Mouse (Mus musculus) spleen, adult 2 months (tissue): ENCODE results near the gene Mtch1. TPM values are rescaled to one million over a fixed set of nuclear protein-coding genes. Genes with fewer than 3 reads are reported as not detected.

ENCODE experiments used
- DNase-seq, 2 experiments: peaks; one replicate each; pipeline versions ENCODE4 v3.0.0 to v3.0.0-alpha.2; 2012 to 2021; ENCODE audit warnings: low spot score in 2 of 2, low read depth in 1 of 2
- H3K27ac ChIP-seq: fragments of 200-500 bp; 2 replicates; pipeline ENCODE4 v1.5.1; 2012; ENCODE audit warnings: low read length, inconsistent platforms; ENCODE audit not compliant: insufficient read depth
- H3K27me3 ChIP-seq: fragments of 200-500 bp; 2 replicates; pipeline ENCODE4 v1.6.1; 2012; ENCODE audit warnings: mild to moderate bottlenecking, moderate library complexity, low read length, inconsistent platforms; ENCODE audit not compliant: control insufficient read depth, insufficient read depth
- H3K36me3 ChIP-seq: fragments of 200-500 bp; 2 replicates; pipeline ENCODE4 v1.6.1; 2012; ENCODE audit warnings: mild to moderate bottlenecking, low read length, inconsistent platforms; ENCODE audit not compliant: control insufficient read depth, insufficient read depth
- H3K4me1 ChIP-seq: fragments of 200-500 bp; 2 replicates; pipeline ENCODE4 v1.6.1; 2011; ENCODE audit warnings: inconsistent platforms; ENCODE audit not compliant: control insufficient read depth, insufficient read depth, insufficient read length
- H3K4me3 ChIP-seq: fragments of 200-500 bp; 2 replicates; pipeline ENCODE4 v1.5.1; 2011; ENCODE audit warnings: mild to moderate bottlenecking, inconsistent platforms; ENCODE audit not compliant: insufficient read depth, insufficient read length; ENCODE audit errors: extremely low read depth
- CTCF ChIP-seq: fragments of 200-500 bp; IDR thresholded peaks from 2 replicates; pipeline ENCODE4 v1.5.1; 2011; ENCODE audit warnings: mild to moderate bottlenecking, inconsistent platforms; ENCODE audit not compliant: insufficient read depth, insufficient read length, insufficient replicate concordance; ENCODE audit errors: extremely low read depth
- POLR2A ChIP-seq: fragments of 200-500 bp; IDR thresholded peaks from 2 replicates; pipeline ENCODE4 v1.6.1; 2011; ENCODE audit warnings: low read depth, low read length, inconsistent platforms
- WGBS: fragments of 180-500 bp; shearing (Covaris S2); methylation state at CpG from one replicate; pipeline ENCODE4 v1.1.7; 2018; 5-methylcytosine and 5-hydroxymethylcytosine counted together
- polyA plus RNA-seq: library from polyadenylated mRNA; depleted of rRNA; stranded (reverse); fragments of >200 nt; gene quantifications from 2 replicates; pipeline ENCODE4 v1.2.3, GENCODE M21; 2012

Gene Mtch1
- polyA plus RNA-seq, 1 experiment = 145 TPM

DNA sequence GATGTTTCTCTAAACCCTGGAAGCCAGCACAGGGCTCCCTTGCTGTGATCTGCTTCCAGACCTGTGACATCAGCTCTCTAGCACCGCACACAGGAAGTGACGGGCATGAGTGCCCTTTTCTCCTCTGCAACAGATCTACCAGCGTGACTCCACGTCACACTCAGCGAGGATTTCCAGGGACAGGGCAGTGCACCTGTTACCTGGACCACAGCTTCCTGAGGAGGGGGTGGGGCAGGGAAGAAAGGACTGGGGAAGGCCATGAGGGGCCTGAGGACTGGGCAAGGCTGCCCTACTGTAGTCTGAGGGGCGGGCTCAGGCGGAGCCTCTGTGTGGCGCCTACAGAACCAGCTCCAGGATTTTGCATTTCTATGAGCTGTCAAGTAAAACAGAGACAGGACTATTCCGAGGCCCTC is 6.1 kb downstream of the Mtch1 start:
- Histone ChIP-seq H3K27ac (no peak overlapping the region; the same call in 1 of the 2 replicates), H3K4me1 (peaks cover 23% of the 10 kb centered on the region; the same call in 1 of the 2 replicates), H3K36me3 (peaks cover 15% of the 10 kb centered on the region), H3K4me3 (no peak overlapping the region), H3K27me3 (no peaks in the 10 kb centered on the region)
- WGBS = 45% methylated on average over 9 of the region's 9 CpGs
- peak in 1 of 2 experiments; percentile 55 for DNase-seq
- TF ChIP-seq POLR2A (no peak), CTCF (no peak)

DNA sequence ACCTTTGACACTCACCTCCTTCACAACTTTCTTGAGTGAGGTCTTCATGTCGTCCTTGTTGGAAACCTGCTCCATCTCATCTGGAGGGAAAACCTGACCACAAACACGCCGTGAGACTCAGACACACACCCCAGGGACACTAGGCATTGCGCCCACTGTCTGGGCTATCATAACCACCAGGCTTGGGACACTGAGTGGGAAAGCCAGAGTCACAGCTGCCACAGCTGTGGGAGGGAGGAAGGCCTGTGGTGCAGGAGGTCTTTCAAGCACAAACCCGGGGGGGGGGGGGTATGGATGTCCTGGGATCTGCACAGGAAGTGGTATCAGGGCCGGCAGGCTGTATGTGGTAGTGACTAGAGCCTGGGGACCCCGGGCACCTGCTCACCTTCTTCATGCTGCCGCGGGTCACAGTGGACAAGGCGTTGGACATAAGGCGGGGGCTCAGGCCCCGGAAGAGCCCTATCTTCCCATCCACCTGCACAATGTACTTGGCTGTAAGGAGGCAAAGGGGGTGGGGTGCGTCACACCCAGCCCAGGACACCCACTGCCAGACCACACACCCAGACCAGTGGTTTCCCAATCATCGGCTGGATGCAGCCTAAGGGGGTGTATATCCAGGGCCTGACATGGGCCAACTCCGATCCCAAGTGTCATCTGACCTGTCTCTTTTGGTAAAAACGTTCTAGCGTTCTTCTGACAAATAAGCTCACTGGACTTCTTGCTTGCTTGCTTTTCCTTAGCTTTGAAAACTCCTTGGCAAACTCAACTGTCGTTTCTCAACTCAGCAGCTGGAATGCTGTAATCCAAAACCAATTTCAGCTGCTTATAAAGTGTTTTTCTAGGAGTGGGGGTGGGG is 7.1 kb downstream of the Mtch1 start:
- Histone ChIP-seq H3K4me1 (peaks cover 18% of the 10 kb centered on the region; the same call in 1 of the 2 replicates), H3K27me3 (no peaks in the 10 kb centered on the region), H3K4me3 (no peak overlapping the region), H3K36me3 (peaks cover 22% of the 10 kb centered on the region), H3K27ac (no peak overlapping the region)
- no peak for DNase-seq
- 72% methylated on average over 18 of the region's 18 CpGs for WGBS
- TF ChIP-seq CTCF (no peak), POLR2A (no peak)

DNA sequence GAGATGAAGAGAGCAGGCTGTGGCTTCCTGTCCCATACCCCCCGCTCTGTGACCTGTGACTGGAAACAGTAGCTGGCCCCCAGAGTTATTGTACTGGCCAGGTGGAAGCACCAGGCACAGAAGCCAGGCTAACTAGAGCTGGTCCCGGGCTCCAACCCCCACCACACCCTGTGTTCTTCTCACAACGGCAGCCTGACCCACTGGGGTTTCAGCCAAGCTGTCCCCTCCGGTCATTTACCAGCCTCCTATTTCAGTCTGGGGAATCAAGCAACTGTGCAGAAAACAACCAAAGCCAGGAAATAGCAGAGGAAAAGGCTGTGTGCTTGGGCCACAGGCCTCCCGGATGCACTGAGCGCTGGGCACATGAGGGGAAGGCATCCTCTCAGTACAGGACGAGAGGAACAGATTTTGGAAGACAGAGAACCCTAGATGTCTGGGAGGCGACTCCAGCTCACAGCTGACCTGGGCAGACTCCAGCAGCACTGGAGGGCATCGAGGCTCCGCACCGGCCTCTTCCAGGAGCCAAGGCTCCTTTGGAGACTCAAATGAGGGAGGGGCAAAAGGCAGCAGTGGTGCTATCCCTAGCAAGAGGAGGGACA is 8.5 kb downstream of the Mtch1 start:
- no peak overlapping the region for H3K27ac ChIP-seq
- 60% methylated on average over 11 of the region's 11 CpGs for WGBS
- no peak for TF ChIP-seq POLR2A
- TF ChIP-seq CTCF = no peak

DNA sequence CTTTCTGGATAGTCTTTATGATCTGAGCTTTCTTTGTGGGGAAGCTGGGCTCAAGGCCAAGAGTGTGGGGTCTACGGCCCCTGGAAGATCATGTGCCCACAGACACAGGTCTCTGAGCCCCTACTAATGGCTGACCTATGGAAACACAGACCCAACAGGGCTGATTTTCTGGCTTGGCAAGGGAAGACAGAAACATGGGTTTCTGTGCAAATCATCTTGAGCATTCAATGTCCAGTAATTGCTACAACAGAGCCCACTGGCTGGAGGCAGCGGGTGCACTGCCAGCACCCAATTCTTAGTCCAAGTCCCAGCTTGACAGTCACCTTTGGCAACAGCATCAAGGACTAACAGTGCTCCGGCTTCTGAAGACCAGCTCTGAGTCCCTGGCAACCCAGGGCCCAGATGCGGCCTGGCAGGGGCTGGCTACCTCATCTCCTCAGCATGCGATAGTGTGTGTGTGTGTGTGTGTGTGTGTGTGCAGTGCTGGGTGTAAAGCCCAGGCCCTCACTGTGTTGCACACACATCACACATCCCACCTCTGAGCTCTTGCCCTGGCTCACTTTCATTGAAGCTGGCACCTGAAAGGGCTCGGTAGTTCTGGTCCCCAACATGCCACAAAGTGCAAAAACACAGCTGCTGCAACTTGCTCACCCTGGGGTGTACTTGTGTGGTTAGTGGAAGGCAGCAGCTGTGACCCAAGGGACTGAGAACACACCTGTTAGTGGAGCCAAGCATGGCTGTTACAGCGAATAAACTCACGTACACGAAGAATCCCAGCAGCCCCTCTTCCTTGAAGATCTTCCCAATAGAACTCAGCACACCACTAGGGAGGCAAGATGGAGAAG is 9.5 kb downstream of the Mtch1 start:
- peaks cover 39% of the 10 kb centered on the region for H3K36me3 ChIP-seq
- H3K27me3 ChIP-seq = no peaks in the 10 kb centered on the region
- no peak overlapping the region for H3K4me3 ChIP-seq
- no peak overlapping the region for H3K27ac ChIP-seq
- H3K4me1 ChIP-seq = peaks cover 18% of the 10 kb centered on the region; the same call in 1 of the 2 replicates
- DNase-seq = no peak
- 67% methylated on average over 9 of the region's 9 CpGs for WGBS
- TF ChIP-seq POLR2A (no peak), CTCF (no peak)

More for the DNA sequence above, 8.5 kb downstream of the Mtch1 start:
- H3K4me1 ChIP-seq = peaks cover 18% of the 10 kb centered on the region; the same call in 1 of the 2 replicates
- H3K36me3 ChIP-seq = peaks cover 31% of the 10 kb centered on the region
- no peak for DNase-seq
- no peaks in the 10 kb centered on the region for H3K27me3 ChIP-seq
- no peak overlapping the region for H3K4me3 ChIP-seq

DNA sequence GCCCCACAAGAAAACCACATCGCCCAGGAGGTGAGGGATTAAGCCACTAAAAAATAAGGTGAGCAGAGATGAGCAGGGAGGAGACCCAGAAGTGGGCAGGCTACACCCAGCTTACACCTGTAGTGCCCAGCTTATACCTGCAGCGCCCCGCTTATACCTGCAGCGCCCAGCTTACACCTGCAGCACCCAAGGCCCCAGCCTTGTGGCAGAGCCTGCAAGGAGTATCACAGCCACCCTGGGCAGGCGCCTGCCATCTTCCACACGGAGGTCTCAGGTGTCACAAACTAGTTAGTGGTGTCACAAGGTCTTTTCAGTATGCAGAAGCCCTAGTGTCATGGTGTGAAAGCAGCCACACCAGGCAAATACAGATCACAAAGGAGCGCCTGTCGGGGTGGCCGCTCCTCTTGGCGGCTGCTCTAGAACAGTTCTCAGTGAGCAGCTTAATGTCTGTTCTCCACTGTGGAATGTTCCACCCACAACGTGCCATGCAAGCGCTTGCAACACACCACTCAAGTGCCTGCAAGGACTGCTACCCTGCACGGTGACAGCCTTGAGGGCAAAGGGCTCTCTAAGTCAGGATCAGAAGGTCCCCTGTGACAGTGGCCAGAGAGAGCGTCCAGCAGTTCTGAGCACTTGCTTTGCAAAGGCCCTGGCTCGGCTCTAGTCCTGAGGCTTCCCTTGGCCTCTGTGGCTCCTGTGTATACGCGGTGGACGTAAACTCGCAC is 11.3 kb downstream of the Mtch1 start:
- no peak for DNase-seq
- peaks cover 11% of the 10 kb centered on the region; the same call in 1 of the 2 replicates for H3K4me1 ChIP-seq
- H3K27ac ChIP-seq = no peak overlapping the region
- WGBS = 93% methylated on average over 19 of the region's 19 CpGs
- peaks cover 53% of the 10 kb centered on the region for H3K36me3 ChIP-seq
- TF ChIP-seq CTCF = no peak
- no peak for TF ChIP-seq POLR2A
- no peak overlapping the region for H3K4me3 ChIP-seq
- H3K27me3 ChIP-seq = no peaks in the 10 kb centered on the region

DNA sequence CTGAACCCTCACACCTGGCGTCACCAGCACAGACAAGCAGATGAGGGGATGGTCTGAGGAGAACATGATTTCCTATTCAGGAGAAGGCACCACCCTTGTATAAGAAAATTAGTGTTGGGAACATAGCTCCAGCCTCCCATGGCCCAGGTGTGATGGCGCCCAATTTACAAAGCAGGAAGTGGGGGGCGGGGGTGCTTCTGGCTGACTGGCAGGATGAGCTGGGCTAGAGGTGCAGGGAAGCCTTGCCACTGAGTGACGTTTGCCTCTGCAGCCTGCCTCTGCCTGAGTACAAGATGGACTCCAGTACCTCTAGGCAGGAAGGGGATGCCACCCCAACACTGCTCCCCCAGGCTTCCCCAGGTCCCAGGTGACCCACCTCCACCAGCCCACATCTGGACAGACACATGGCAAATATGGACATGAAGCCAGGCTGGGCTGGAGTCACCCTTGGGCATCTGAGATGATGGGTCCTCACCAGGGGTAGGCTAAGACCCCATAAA is 15.5 kb downstream of the Mtch1 start:
- no peak overlapping the region for H3K27ac ChIP-seq

More for the DNA sequence above, 15.5 kb downstream of the Mtch1 start:
- WGBS = 63% methylated on average over 4 of the region's 4 CpGs
- no peak for DNase-seq
- Histone ChIP-seq H3K27me3 (no peaks in the 10 kb centered on the region), H3K4me1 (peaks cover 4% of the 10 kb centered on the region; the same call in 1 of the 2 replicates), H3K36me3 (peaks cover 53% of the 10 kb centered on the region), H3K4me3 (no peak overlapping the region)
- TF ChIP-seq POLR2A (no peak), CTCF (no peak)
